Mouse (Mus musculus): ENCODE results near the gene Chid1.
A peak's percentile ranks its signal among the peaks of the same experiment; 100 is the strongest.

Gene Chid1

GRCm38 (mm10) chr7:141558946-141559345, 19.3 kb upstream of the Chid1 start:
- DNase-seq (ENCODE audit: low spot score in 2 of 2): no peak

- no peak for DNase-seq (ENCODE audit: low spot score in 2 of 2)
Measured at GRCm38 (mm10) chr7:141558329-141558776, 18.7 kb upstream of the Chid1 start.

GRCm38 (mm10) chr7:141550464-141550863, 10.8 kb upstream of the Chid1 start:
- no peak for DNase-seq (ENCODE audit: low spot score in 2 of 2)

- no peak for DNase-seq (ENCODE audit: low spot score in 2 of 2)
Measured at GRCm38 (mm10) chr7:141549432-141550061, 9.9 kb upstream of the Chid1 start.

GRCm38 (mm10) chr7:141544654-141545053, 5.0 kb upstream of the Chid1 start:
- no peak for DNase-seq (ENCODE audit: low spot score in 2 of 2)

GRCm38 (mm10) chr7:141542588-141542987, 2.9 kb upstream of the Chid1 start:
- DNase-seq (ENCODE audit: low spot score in 2 of 2): no peak

- no peak for DNase-seq (ENCODE audit: low spot score in 2 of 2)
Measured at GRCm38 (mm10) chr7:141541681-141542080, 2.0 kb upstream of the Chid1 start.

- peak in 1 of 2 experiments; percentile 5 for DNase-seq (ENCODE audit: low spot score in 2 of 2)
Measured at GRCm38 (mm10) chr7:141540312-141541081, 840 bp upstream of the Chid1 start.

- peak; percentile 5 to 11 for DNase-seq (ENCODE audit: low spot score in 2 of 2)
Measured at GRCm38 (mm10) chr7:141538852-141539555, 653 bp downstream of the Chid1 start.

GRCm38 (mm10) chr7:141535570-141535969, 4.1 kb downstream of the Chid1 start:
- no peak for DNase-seq (ENCODE audit: low spot score in 2 of 2)

- no peak for DNase-seq (ENCODE audit: low spot score in 2 of 2)
Measured at GRCm38 (mm10) chr7:141525580-141525925, 14.1 kb downstream of the Chid1 start.

- DNase-seq (ENCODE audit: low spot score in 2 of 2): peak; percentile 37 to 65
Measured at GRCm38 (mm10) chr7:141524760-141525579, 14.7 kb downstream of the Chid1 start.

- no peak for DNase-seq (ENCODE audit: low spot score in 2 of 2)
Measured at GRCm38 (mm10) chr7:141524271-141524670, 15.4 kb downstream of the Chid1 start.

GRCm38 (mm10) chr7:141523007-141523406, 16.6 kb downstream of the Chid1 start:
- no peak for DNase-seq (ENCODE audit: low spot score in 2 of 2)

- no peak for DNase-seq (ENCODE audit: low spot score in 2 of 2)
Measured at GRCm38 (mm10) chr7:141519795-141520194, 19.9 kb downstream of the Chid1 start.

- no peak for DNase-seq (ENCODE audit: low spot score in 2 of 2)
Measured at GRCm38 (mm10) chr7:141518926-141519325, 20.7 kb downstream of the Chid1 start.

- no peak for DNase-seq (ENCODE audit: low spot score in 2 of 2)
Measured at GRCm38 (mm10) chr7:141518296-141518695, 21.4 kb downstream of the Chid1 start.

- no peak for DNase-seq (ENCODE audit: low spot score in 2 of 2)
Measured at GRCm38 (mm10) chr7:141517638-141518037, 22.0 kb downstream of the Chid1 start.

GRCm38 (mm10) chr7:141510681-141511191, 28.9 kb downstream of the Chid1 start:
- DNase-seq (ENCODE audit: low spot score in 2 of 2): no peak

- no peak for DNase-seq (ENCODE audit: low spot score in 2 of 2)
Measured at GRCm38 (mm10) chr7:141510196-141510595, 29.5 kb downstream of the Chid1 start.

- DNase-seq (ENCODE audit: low spot score in 2 of 2): no peak
Measured at GRCm38 (mm10) chr7:141508160-141508559, 31.5 kb downstream of the Chid1 start.

- no peak for DNase-seq (ENCODE audit: low spot score in 2 of 2)
Measured at GRCm38 (mm10) chr7:141506278-141506677, 33.4 kb downstream of the Chid1 start.
